Mouse (Mus musculus) bone marrow, adult 2 months (tissue): ENCODE results near the gene Rhbdd2. TPM values are rescaled to one million over a fixed set of nuclear protein-coding genes. Genes with fewer than 3 reads are reported as not detected.
A peak's percentile ranks its signal among the peaks of the same experiment; 100 is the strongest.

Experiments
- H3K27ac ChIP-seq: fragments of 200-500 bp; 2 replicates; pipeline ENCODE4 v1.5.1; 2012; ENCODE audit warnings: low read depth, mild to moderate bottlenecking, control low read depth, inconsistent platforms, low read length; ENCODE audit not compliant: control insufficient read depth, poor library complexity, insufficient read depth
- H3K4me1 ChIP-seq: fragments of 200-500 bp; 2 replicates; pipeline ENCODE4 v1.6.1; 2011; ENCODE audit warnings: low read length; ENCODE audit not compliant: control insufficient read depth, insufficient read depth
- H3K4me3 ChIP-seq: fragments of 200-500 bp; replicated peaks from 2 replicates; pipeline ENCODE3; 2011; ENCODE audit warnings: mild to moderate bottlenecking, low read depth, low read length, control low read depth; ENCODE audit not compliant: control insufficient read depth
- CTCF ChIP-seq: fragments of 200-500 bp; IDR thresholded peaks from 2 replicates; pipeline ENCODE4 v1.5.1; 2011; ENCODE audit warnings: low read length, control low read depth; ENCODE audit not compliant: control insufficient read depth, insufficient read depth
- POLR2A ChIP-seq: fragments of 200-500 bp; IDR thresholded peaks from 2 replicates; pipeline ENCODE4 v1.6.1; 2011; ENCODE audit warnings: low read depth, mild to moderate bottlenecking, control low read depth, low read length, borderline replicate concordance; ENCODE audit not compliant: control insufficient read depth
- WGBS: fragments of 180-500 bp; shearing (Covaris S2); methylation state at CpG from one replicate; pipeline ENCODE4 v1.1.7; 2018; 5-methylcytosine and 5-hydroxymethylcytosine counted together
- polyA plus RNA-seq: library from polyadenylated mRNA; stranded (reverse); fragments of >200 nt; gene quantifications from 2 replicates; pipeline ENCODE4 v1.2.4, GENCODE M21; 2011; ENCODE audit warnings: low replicate concordance; ENCODE audit not compliant: missing spikeins, insufficient read depth, insufficient read length

Rhbdd2 gene
- polyA plus RNA-seq, 1 experiment, result 10.5 TPM

DNA sequence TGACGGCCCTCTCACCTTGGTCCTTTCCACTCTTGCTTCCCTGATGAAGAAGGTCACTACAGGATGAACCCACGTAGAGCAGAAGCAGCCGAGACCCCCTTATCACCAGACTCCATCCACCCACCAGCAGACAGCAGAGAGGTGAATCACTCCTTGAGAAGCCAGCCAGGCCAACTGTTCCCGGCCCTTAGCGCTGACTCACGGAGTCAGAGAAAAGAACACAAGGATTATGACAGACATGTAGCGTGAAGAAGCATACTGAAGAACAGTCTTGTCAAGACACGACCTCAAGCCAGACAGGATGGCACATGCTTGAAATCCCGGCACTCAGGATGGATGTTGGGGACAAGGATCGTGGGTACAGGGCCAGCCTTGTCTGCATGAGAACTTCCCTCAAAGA lies 10.7 kb upstream of the Rhbdd2 start:
- Histone ChIP-seq H3K4me3 (no peak overlapping the region), H3K4me1 (no peaks in the 10 kb centered on the region), H3K27ac (no peak overlapping the region)
- TF ChIP-seq CTCF, result no peak
- TF ChIP-seq POLR2A, result no peak
- WGBS, result 82% methylated on average over 10 of the region's 10 CpGs

DNA sequence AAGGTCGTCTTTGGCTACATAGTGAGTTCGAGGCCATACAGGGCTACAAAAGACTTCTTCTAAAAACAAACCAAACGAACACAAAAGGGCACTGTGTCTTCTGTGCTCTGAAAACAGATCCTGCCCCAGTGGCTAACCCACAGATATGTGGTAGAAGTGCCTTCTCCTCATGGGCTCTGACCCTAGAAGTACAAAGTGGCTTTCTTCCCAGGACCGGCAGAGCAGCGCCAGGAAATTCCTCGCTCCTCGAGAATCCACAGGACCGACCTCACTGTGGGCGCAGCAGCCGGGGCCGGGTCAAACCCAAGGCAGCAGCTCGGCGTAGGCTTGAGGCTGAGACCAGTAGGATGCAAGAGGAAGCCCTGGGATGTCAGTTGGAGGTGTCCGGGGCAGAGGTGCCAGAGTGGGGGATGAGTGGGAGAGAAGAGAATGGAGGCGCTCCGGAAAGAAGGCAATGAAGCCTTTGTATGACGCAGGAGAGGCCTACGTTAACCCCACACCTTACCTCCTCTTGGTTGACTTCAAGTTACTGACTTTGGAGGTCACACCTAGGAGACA lies 9.3 kb upstream of the Rhbdd2 start:
- Histone ChIP-seq H3K4me1 (no peaks in the 10 kb centered on the region), H3K27ac (no peak overlapping the region), H3K4me3 (no peak overlapping the region)
- TF ChIP-seq CTCF (no peak), POLR2A (no peak)
- WGBS, result 91% methylated on average over 18 of the region's 18 CpGs

DNA sequence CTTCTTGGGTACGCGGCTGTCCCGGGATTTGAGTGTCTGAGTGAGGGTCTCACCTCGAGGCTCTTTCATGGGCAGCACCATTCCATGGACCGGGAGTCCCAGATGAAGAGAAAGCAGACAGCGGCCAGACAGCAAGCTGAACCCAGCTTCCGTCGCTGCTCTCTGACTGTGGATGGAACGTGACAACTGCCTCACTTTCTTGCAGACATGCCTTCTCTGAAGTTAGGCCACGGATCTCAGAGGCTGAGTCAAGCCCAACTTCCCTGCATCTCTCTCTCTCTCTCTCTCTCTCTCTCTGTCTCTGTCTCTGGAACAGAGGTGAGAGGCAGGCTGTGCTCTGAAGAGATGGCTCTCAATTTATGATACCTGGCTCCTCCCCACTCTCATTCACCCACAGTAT lies 3.5 kb upstream of the Rhbdd2 start:
- no peak for TF ChIP-seq CTCF
- TF ChIP-seq POLR2A, result no peak
- no peaks in the 10 kb centered on the region; the same call in 1 of the 2 replicates for H3K4me1 ChIP-seq
- 49% methylated on average over 10 of the region's 10 CpGs for WGBS
- no peak overlapping the region for H3K27ac ChIP-seq
- no peak overlapping the region for H3K4me3 ChIP-seq

DNA sequence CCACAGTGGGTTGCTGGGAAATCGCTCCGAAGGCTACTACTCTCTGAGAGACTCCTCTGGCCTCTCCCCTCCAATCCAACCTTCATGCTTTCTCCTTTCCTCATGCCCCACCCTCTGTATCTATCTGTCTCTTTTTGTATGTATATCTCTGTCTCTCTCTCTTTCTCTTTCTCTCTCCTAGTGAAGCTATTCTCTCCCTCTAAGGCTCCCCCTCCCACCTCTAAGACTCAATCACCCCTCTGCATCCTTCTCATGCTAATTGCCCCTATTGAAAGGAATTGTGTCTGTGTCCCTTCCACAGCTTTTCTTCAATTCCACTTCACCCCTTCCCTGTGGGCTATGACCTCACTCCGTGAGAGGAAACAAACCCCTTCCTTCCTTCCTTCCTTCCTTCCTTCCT lies 3.0 kb upstream of the Rhbdd2 start:
- H3K4me1 ChIP-seq, result no peaks in the 10 kb centered on the region; the same call in 1 of the 2 replicates
- TF ChIP-seq POLR2A, result no peak
- no peak for TF ChIP-seq CTCF
- H3K27ac ChIP-seq, result no peak overlapping the region
- 79% methylated on average over 3 of the region's 3 CpGs for WGBS
- no peak overlapping the region for H3K4me3 ChIP-seq

DNA sequence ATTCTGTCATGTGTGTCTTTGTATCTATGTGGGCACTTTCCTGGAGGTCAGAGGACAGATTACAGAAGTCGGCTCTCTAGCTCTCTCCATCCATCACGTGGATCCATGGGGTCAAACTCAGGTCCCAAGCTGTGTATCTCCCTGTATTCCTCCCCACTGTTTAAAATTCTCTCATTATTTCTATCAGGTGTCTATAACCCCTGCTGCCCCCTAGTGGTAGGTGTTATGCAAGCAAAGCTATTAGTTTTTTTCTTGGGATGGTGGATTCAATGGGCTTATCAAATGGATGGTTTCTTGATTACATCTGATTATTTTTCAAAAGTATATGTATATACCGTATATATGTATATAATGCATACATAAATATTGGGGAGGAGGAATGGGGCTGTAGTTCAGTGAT lies 1.8 kb upstream of the Rhbdd2 start:
- TF ChIP-seq POLR2A, result no peak
- no peak for TF ChIP-seq CTCF
- Histone ChIP-seq H3K27ac (no peak overlapping the region), H3K4me1 (no peaks in the 10 kb centered on the region; the same call in 1 of the 2 replicates), H3K4me3 (no peak overlapping the region)
- 24% methylated on average over 3 of the region's 3 CpGs for WGBS

DNA sequence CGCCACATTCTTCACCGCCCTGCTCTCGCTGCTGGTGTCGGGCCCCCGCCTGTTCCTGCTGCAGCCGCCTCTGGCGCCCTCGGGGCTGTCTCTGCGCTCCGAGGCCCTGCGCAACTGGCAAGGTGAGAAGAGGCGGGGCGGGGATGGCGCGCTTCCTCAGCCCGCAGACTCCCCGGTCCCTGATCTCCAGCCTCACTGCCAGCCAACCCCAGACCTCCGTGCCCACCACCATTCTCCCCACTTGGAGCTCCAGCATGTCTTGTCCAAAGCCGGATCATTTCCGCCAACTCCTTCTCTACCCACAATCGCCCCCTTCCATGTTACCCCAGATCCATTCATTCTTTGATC lies 353 bp downstream of the Rhbdd2 start:
- Histone ChIP-seq H3K4me1 (no peaks in the 10 kb centered on the region; the same call in 1 of the 2 replicates), H3K4me3 (peak overlapping the region; percentile 88), H3K27ac (peak overlapping the region; percentile 32)
- WGBS, result under 1% methylated on average over 21 of the region's 21 CpGs
- no peak for TF ChIP-seq CTCF
- TF ChIP-seq POLR2A, result no peak

DNA sequence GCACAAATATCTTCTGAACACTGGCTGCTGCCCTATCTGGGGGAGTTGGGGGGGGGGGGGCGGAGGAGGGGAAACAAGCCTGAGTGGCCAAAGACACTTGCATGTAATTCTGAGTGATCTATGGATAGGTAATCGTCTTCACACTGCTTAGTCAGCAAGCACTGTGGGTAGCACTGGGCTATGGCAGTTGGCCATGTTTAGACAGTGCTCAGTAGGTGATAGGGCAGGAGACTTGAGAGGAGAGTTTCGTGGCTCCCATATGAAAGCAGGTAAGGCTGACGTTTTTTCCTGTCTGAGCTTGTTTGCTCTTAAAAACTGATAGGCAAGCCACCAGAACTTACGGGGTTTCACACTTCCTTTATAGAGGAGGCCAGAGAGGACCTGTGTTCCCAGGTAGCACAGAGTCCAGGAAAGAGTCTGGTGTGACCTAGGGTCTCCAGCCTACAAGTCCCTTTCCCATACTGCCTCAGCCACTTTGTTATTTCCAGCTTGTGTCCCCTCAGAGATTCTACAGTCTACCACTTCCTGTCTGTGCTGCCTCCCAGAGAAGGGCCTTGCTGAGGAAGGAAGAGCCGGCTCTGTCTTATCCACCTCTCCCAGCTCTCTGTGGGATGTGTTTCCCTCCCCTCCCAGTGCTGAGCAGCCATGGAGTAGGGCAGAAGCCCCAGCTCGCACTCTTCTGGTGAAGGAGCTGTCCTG lies 7.5 kb downstream of the Rhbdd2 start:
- Histone ChIP-seq H3K4me3 (no peak overlapping the region), H3K27ac (no peak overlapping the region; the same call in 1 of the 2 replicates), H3K4me1 (no peaks in the 10 kb centered on the region; the same call in 1 of the 2 replicates)
- WGBS, result 30% methylated on average over 7 of the region's 7 CpGs
- TF ChIP-seq CTCF (no peak), POLR2A (no peak)

DNA sequence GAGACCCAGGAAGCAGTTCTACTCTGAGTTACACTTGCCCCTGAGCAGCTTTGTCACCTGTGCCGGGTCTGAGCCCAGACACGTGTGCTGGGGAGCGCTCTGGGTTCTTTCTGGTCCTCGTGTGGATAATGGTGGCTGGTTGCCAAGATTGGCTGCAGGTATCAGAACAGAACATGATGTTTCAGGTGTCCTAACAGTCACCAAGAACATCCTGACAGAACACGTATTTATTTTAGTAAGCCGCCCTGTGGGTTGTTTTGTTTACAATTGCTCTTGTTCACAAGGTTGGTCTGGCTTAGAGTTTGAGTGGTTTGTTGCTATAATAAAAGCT lies 8.0 kb downstream of the Rhbdd2 start:
- no peak overlapping the region; the same call in 1 of the 2 replicates for H3K27ac ChIP-seq
- 58% methylated on average over 6 of the region's 6 CpGs for WGBS
- TF ChIP-seq CTCF (no peak), POLR2A (no peak)
- H3K4me1 ChIP-seq, result no peaks in the 10 kb centered on the region; the same call in 1 of the 2 replicates
- H3K4me3 ChIP-seq, result no peak overlapping the region

DNA sequence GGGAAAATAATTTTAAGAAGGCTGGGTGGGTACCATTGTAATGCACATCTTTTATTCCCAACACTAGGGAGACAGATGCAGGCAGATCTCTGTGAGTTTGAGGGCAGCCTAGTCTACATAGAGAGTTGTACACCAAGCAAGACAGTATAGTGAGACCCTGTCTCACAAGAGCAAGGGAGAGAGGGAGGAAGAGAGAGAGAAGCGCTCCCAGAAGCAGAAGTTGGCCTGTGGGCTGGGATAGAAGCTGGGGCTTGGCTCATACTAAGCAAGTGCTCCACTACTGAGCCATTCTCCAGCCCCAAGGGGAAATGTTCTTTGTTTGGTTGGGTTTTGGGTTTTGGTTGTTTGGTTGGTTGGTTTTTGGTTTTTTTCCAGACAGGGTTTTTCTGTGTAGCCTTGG lies 8.6 kb downstream of the Rhbdd2 start:
- WGBS, result 30% methylated on average over 1 of the region's 1 CpGs
- no peak overlapping the region for H3K4me3 ChIP-seq
- TF ChIP-seq CTCF, result no peak
- TF ChIP-seq POLR2A, result no peak
- no peak overlapping the region for H3K27ac ChIP-seq
- no peaks in the 10 kb centered on the region; the same call in 1 of the 2 replicates for H3K4me1 ChIP-seq
